Mouse (Mus musculus) thymus, adult 18-20 months (tissue): Measurements from ENCODE around the gene Mgmt.

Experiments used
- DNase-seq, 2 experiments: peaks; one replicate each; pipeline ENCODE4 v3.0.0; 2022; ENCODE audit warnings: mixed read lengths in 2 of 2

The Mgmt gene

GRCm38 (mm10) chr7:137131957-137132356 is 237.5 kb downstream of the Mgmt start:
- no peak for DNase-seq

DNA sequence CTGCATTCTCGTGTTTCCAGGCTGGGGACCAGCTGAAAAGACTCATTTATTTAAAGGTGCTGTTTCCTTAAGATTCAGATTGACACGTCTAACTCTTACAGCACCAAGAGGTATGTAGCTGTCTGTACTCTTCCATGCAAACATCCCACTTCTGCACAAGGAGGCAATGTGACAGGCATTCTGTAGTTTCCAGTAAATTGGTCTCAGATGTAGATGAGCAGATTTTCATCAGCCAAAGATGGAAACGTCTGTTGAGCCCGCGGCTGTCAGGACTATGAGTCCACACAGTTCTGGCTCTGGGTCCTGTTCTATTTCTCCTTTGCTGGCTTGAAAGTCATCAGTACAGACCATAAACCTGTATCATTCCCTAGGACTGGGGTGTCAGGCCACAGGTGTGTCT is 243.7 kb downstream of the Mgmt start:
- no peak for DNase-seq

DNA sequence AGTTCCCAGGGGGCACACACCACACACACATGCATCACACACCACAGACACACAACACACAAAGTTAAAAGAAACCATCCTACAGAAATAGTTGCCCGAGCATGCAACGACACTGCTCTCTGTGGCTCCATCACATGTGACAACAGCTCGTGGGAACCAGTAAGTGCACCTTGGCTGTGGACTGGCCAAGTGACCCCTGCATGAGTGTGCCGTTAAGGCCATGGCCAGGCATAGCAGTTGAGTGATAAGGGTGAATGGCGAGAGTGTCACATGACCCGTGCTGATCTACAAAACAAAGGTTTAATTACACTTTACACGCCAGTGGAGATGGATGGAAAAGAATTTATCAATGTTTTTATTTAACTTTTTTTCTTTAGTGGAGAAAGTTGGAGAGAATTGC is 245.9 kb downstream of the Mgmt start:
- DNase-seq = no peak

DNA sequence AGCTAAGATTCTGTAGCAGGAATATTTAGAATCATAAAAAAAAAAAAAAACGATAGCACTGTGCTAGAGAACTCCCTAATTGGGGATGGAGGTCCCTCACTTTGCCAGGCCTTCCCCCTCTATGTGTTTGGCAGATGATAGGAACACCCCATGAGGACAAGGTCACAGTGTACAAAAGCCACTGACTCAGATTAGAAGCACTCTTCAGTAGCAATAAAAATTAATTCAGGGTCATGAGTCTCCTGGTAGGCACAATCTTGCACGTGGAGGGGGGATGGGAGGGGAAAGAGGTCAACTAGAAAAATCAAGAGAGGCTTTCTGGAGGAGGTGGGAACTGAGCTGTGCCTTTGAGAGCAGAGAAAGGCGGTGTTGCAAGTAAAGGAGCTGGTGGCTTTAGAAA is 247.0 kb downstream of the Mgmt start:
- DNase-seq = no peak

- DNase-seq = no peak
Measured at GRCm38 (mm10) chr7:137147101-137147500, 252.7 kb downstream of the Mgmt start.

- DNase-seq = no peak
Measured at GRCm38 (mm10) chr7:137151854-137152253, 257.4 kb downstream of the Mgmt start.

DNA sequence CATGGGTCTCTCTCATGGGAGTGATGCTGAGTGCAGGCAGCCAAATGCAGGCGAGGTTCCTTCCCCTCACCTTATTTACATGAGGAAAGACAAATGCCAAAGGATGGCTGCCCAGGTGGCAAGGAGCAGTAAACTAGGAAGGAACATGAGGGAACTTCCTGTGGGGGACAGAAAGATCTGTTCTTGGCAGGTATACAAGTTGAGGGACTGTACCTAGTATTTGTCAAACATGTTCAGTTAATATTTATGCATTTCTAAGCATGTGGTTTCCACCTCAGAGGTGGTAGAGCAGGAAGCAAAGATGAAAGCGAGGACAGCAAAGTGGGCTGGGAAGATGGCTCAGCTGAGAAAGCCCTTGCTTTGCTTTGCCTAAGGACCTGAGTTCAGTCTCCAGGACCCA is 260.2 kb downstream of the Mgmt start:
- no peak for DNase-seq

GRCm38 (mm10) chr7:137159086-137159485 is 264.7 kb downstream of the Mgmt start:
- no peak for DNase-seq

DNA sequence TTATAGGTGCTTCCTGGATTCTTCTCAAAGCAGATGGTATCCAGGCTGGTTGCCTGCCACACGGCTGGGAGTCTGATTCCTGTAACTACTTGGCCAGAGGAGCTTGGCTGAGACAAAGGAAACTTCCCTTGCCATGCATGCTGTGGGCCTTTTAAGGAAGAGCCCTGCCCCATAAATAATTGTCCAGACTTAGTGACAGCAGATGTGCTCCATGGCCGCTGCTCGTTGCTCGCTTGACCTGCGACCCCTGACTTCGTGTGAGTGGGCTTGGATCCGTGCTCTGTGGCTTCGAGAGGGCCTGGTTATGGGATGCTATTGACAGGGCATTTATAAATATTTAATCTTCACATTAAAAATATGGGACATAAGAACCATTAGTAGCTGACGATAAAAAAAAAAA is 277.9 kb downstream of the Mgmt start:
- DNase-seq = no peak
